Mouse (Mus musculus) testis, postnatal 14 days (tissue): ENCODE data around the gene Kif4.
A peak's percentile ranks its signal among the peaks of the same experiment; 100 is the strongest.

Experiments used
- DNase-seq: peaks from one replicate; pipeline ENCODE4 v3.0.0; 2021; ENCODE audit warnings: low spot score

The Kif4 gene

GRCm38 (mm10) chrX:100730266-100730665 lies 104.7 kb downstream of the Kif4 start:
- no peak for DNase-seq

- DNase-seq, result no peak
Observed at GRCm38 (mm10) chrX:100734359-100734758, 108.8 kb downstream of the Kif4 start.

- DNase-seq, result no peak
Observed at GRCm38 (mm10) chrX:100738918-100739317, 113.4 kb downstream of the Kif4 start.

- no peak for DNase-seq
Observed at GRCm38 (mm10) chrX:100739443-100739842, 113.9 kb downstream of the Kif4 start.

GRCm38 (mm10) chrX:100740785-100741184 lies 115.2 kb downstream of the Kif4 start:
- no peak for DNase-seq

- DNase-seq, result peak; percentile 50
Observed at GRCm38 (mm10) chrX:100741940-100742339, 116.4 kb downstream of the Kif4 start.

- DNase-seq, result no peak
Observed at GRCm38 (mm10) chrX:100765855-100766254, 140.3 kb downstream of the Kif4 start.

GRCm38 (mm10) chrX:100767181-100767884 lies 141.8 kb downstream of the Kif4 start, which contains the start of gene Dlg3:
Gene Dlg3, plus strand, starts transcription at chrX:100767722.
- DNase-seq, result peak; percentile 6

- no peak for DNase-seq
Observed at GRCm38 (mm10) chrX:100767885-100768626, 142.5 kb downstream of the Kif4 start.

GRCm38 (mm10) chrX:100769281-100769680 lies 143.7 kb downstream of the Kif4 start:
- no peak for DNase-seq

GRCm38 (mm10) chrX:100774341-100774811 lies 148.8 kb downstream of the Kif4 start:
- DNase-seq, result peak; percentile 44

GRCm38 (mm10) chrX:100775405-100775804 lies 149.9 kb downstream of the Kif4 start:
- DNase-seq, result no peak

- no peak for DNase-seq
Observed at GRCm38 (mm10) chrX:100776494-100776893, 151.0 kb downstream of the Kif4 start.
